Mouse (Mus musculus): ENCODE data around the gene Nt5e.

- no peak for TF ChIP-seq CTCF (IDR thresholded peaks at IDR 0.05; ENCODE audit: borderline replicate concordance, insufficient read depth, low read depth, low read length)
- TF ChIP-seq POLR2A (IDR thresholded peaks at IDR 0.05; ENCODE audit: borderline replicate concordance, insufficient read depth, low read length) = no peak
These were observed 8.8 kb downstream of the Nt5e start for GRCm38 (mm10) chr9:88335839-88336238.
